Mouse (Mus musculus) brain, embryonic 14.5 days (tissue): Measurements from ENCODE around the gene Lrrc8c.

Source experiments
- CTCF ChIP-seq: fragments of 200-500 bp; IDR thresholded peaks from 2 replicates; pipeline ENCODE4 v1.5.1; 2012; ENCODE audit warnings: inconsistent platforms, mild to moderate bottlenecking, moderate library complexity, borderline replicate concordance; ENCODE audit not compliant: insufficient read depth, insufficient read length; ENCODE audit errors: extremely low read depth
- POLR2A ChIP-seq: fragments of 200-500 bp; IDR thresholded peaks from 2 replicates; pipeline ENCODE4 v1.6.1; 2012; ENCODE audit warnings: mild to moderate bottlenecking, inconsistent platforms, borderline replicate concordance; ENCODE audit not compliant: poor library complexity, insufficient read depth, insufficient read length, severe bottlenecking; ENCODE audit errors: extremely low read depth

- TF ChIP-seq CTCF (peak; percentile 37; the same call in 1 of the 2 replicates), POLR2A (no peak)
Observed at GRCm38 (mm10) chr5:105500132-105501121, 18.8 kb upstream of the Lrrc8c start.
